Mouse (Mus musculus) Muller cell, postnatal 12 days (primary cell): ENCODE measurements at regions not wholly inside any gene's neighbourhood (a gene's known extent, or its start where the extent isn't known, plus 50 kb on each side); places are given as distances from the start of the nearest gene placed in this dataset.

Experiments used
- DNase-seq: peaks from one replicate; pipeline ENCODE4 v3.0.0-alpha.2; 2015; ENCODE audit errors: inconsistent ontology term

DNA sequence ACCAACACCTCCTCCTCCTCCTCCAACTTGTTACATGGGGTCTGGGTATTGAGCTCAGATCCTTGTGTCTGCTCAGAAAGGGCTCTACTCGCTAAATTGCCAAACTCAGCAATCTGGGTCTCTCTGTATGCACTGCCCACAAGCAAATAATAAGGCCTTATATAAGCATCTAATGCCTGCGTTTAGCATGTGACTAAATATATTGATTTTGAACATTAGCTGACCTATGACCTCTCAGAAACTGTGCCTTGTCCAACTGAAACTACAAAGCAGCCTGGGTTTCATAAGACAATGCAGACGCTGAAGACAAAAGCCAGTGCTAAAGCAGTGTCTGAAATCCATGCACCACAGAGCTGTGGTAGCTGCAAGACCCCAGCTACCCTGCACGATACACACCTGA lies 206.3 kb upstream of the Mkln1 start:
- no peak for DNase-seq

- DNase-seq, result no peak
Observed at GRCm38 (mm10) chr6:31193202-31193601, 205.3 kb upstream of the Mkln1 start.

DNA sequence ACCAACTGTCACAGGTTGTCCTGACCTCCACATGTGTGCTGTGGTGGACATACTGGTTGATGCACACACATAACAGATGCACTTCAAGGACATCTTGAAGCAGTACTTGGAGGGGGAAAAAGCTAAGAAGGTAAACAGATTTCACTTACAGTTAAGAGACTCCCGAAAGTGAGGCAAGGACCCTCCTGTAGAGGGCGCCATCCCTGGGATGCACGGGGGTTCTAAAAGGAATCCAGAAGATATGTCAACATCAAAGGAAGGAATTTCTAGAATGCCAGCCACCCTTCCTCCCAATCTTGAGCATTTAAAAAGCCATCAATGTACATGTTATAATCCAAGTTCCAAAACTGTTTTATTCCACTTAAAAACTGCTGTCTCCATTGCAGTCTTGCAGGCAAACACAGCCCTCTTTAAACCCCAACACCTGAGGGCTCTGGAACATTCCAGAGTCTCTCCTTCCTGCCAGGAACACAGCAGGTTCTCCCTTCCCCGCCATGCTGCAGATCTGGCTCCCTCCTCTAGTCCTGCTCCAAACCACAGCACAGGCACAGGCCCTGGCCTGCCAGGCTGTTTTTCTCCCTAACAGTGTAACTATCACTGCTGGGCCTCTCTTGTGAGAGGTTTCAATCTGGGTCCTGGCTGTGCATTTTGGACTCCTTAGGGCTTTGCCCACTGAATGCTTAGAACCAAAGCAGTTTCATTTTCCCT lies 200.8 kb upstream of the Mkln1 start:
- DNase-seq, result peak; percentile 55

DNA sequence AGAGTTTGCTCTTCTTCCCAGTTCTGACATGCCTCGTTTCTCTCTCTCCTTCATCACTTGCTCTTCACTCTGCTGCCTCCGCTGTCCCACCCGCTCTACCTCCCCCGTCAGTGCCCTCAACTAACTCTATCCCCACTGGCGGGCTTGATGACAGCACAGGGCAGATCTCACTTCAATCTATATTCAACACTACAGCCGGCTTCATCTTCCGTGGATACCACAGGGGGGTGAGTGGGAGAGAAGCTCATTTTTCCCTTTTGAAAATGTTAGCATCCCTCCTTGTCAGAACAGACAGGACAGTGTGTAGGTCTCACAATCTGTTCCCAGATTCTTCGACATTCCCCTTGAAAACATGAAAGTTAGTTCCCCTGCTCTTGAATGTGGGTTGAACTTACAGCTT lies 200.2 kb upstream of the Mkln1 start:
- no peak for DNase-seq

GRCm38 (mm10) chr6:31200705-31201104 lies 197.8 kb upstream of the Mkln1 start:
- no peak for DNase-seq

- DNase-seq, result no peak
Observed at GRCm38 (mm10) chr6:31201375-31201972, 197.1 kb upstream of the Mkln1 start.

- DNase-seq, result no peak
Observed at GRCm38 (mm10) chr6:31202594-31202993, 195.9 kb upstream of the Mkln1 start.

GRCm38 (mm10) chr6:31204434-31204833 lies 194.1 kb upstream of the Mkln1 start:
- no peak for DNase-seq

DNA sequence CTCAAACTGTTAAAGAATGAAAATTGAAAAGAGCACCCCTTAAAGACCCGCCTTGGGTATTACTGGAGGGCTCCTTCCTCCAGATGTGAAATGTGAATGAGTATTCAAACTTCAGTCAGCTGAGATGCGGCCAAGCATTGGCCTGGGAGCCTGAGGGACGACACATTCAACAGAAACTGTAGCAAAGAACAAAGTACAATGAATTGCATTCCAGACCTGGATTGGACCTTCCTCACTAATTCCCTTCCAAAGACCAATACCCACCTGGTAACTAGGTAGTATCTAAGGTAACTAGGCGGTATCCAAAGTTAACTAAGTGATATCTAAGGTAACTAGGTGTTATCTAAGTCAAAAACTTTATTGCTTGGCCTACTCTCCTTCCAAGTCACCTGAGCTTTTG lies 193.7 kb upstream of the Mkln1 start:
- DNase-seq, result no peak

GRCm38 (mm10) chr6:31206106-31206505 lies 192.4 kb upstream of the Mkln1 start:
- peak; percentile 79 for DNase-seq

DNA sequence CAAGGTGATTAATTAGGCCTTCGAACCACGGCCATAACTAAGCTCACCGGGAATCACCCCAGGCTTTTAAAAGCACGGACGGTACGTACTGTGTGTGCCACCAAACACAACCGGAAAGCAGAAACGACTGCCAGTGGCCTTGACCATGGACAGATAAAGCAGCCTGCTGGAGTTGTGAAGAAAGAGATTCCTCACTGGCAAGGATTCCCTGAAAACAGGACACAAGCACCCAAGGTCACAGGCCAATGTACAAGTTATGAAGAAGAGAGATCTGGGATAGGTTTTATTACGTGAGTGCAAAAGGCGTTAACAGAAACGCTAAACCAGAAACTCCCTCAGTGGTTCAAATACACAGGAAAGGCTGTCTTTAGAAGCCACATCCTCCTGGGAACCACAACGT lies 191.3 kb upstream of the Mkln1 start:
- DNase-seq, result no peak

- DNase-seq, result no peak
Observed at GRCm38 (mm10) chr6:31208224-31208623, 190.3 kb upstream of the Mkln1 start.

DNA sequence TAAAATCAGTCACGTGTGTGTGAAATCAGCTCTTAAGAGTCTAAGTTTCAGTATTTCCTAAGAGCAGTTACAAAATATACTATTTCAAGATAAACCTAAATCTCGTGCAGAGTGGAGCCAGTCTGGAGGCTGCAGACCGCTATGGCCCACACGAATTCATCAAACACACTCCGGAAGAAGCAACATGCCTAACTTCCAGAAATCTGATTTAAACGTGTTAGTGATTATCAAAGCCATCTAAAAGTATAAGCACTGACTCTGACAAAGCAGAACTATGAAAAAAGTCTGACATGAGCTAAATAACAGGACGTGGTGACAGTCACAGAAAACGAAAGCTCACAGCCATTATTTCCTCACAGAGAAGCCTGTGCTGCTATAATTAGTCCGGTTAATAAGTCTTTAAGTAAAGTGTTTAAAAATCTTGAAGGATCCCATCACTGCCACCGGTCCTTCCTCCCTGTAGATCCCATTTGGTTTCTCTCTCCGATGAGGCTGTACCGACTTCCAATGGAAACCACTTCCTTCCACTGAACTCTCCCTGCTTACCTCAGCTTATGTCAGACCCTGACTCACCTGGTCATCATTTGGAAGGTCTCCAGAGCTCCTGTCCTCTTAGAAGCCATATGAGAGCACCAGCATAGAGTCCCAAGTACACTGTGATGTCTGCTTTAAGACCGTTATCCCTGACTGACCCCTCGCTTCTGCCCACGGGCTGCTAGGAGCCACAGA lies 189.0 kb upstream of the Mkln1 start:
- no peak for DNase-seq

DNA sequence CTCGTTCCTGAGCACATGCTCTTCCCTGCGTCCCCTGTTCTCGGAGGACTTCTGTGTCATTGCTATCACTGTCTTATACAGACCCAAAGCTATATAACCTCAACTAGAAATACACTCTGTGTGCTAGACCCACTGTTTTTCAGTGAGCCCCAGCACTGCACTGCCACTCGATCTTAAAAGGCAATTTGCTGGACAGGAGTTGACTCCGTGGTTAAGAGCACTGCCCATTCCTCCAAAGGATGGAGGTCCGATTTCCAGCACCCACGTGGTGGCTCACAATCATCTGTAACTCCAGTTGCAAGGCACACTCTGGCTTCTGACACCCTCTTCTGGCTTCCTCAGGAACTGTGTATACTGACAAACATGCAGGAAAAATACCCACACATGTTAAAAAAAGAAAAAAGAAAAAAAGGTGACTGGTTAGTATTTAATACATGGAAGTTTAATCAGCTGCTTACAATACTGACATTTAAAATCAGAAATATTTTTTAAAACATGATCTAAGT lies 188.3 kb upstream of the Mkln1 start:
- DNase-seq, result no peak

GRCm38 (mm10) chr6:31211091-31211490 lies 187.4 kb upstream of the Mkln1 start:
- no peak for DNase-seq

DNA sequence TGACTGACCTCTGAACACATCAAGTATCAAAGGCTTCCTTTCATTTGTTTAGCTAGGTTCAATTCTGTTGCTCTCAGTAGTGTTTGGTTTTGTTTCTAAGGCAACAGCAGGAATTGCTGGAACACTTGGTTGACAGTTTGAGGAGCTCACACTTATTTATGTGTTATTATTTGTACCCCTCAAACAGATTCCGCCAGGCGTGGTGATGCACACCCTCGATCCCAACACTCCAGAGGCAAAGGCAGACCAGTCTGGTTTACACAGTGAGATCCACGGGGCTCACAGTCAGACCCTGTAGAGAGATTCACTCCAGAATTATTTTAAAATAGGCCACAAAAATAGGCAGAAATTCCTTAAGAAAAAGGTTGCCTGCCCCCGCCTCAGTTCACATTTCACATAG lies 186.9 kb upstream of the Mkln1 start:
- DNase-seq, result no peak

DNA sequence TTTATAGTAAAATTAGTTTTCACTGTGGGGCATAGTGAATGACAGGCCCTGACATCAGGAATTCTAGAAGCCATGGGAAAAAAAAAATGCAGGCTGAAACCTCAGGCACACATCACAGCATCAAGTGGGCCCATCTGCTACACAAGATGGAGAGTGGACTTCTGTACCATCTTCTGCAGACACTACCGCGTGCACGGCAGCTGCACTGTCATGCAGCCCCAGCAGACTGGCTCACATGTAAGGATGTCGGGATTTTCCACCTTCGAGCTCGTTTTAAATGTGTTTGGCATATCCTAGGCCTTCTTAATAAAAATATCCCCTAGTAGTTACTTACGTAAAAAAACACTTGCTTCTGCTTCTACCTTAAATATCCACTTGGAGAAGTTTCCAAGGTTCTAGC lies 186.5 kb upstream of the Mkln1 start:
- DNase-seq, result no peak

DNA sequence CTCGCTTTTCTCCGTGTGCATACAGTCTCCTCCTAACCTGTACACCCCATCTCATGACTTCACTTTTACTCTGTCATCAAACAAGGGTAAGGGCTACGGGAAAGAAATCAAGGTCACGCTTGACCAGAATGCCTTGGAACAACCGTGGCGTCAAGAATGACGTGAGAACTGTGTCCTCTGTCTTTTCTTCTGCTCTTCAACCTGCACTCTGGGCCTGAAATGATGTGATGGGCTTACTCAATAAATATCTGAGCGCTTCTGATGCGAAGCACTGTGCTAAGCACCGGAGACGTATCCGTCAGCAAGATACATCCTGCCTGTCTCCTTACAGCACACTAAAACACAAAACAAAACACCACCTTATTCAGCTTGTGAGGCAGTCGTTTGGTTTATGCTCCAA lies 185.8 kb upstream of the Mkln1 start:
- DNase-seq, result no peak

- no peak for DNase-seq
Observed at GRCm38 (mm10) chr6:31213161-31213560, 185.4 kb upstream of the Mkln1 start.

GRCm38 (mm10) chr6:31215661-31216060 lies 182.9 kb upstream of the Mkln1 start:
- DNase-seq, result no peak

GRCm38 (mm10) chr6:31216206-31217059 lies 182.1 kb upstream of the Mkln1 start:
- peak; percentile 97 for DNase-seq

DNA sequence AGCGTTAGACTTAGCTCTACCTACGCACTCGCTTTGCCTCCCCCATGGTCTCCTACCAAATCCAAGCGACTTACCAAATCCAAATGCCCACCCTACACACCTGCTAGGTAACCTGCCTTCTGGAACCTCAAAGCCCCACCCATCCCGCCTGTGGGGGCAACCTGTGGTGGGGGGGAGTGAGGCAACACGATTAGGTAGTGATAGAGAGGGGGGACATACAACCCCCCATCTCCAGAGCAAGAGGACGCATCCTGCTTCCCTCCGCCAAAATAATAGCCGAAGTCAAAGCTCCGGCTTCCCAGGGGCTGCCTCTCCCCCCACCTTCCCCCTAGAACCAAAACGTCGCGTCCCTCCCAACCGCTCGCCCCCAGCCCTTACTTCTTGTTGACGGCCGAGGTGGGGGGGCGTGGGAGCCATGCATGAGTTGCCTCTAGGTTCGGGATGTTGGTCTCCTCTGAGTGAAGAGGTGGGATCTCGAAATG lies 181.4 kb upstream of the Mkln1 start:
- DNase-seq, result peak; percentile 57
